Mouse (Mus musculus): Measurements from ENCODE around the gene Pak6.

Pak6 gene

DNA sequence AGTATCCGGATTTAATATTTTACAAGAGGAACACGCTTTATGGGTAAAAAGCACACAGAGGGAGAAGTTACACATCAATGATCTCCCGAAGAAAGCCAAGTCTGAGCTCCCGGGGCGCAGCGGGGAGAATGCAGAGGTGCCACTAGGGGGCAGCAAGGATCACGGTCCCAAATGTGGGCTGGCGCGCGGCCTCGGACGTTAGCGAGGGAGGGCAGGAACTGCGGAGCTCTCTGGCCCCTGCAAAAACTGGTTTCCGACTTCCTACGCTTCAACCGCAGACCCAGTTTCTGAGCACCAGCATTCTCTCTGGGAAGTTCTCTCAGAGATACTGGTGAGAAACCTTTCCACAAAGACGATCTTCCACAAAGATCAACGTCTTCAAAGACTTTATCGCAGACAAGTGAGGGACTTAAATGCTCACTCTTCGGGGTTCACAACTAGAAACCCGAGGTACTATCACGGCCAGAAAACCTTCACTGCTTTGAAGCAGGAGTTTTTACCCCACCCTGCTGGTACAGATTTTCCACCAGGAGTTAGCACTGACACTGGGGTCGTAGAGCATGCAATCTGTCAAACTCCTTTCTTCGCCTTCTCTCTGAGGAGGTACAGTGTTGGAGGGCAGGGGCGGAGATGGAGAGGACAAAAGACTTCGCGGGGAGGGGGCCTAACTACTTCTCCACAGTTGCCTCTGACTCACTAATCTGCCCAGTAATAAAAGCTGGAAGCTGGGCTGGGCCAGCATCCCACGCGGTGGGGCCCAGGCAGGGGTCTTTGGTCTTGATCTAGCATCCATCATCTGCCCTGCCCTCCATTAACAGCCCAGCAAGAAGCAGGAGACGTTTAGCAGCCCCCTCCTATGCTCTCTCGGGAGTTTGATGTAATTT lies 37.3 kb downstream of the Pak6 start:
- DNase-seq, result peak; percentile 83 to 87

DNA sequence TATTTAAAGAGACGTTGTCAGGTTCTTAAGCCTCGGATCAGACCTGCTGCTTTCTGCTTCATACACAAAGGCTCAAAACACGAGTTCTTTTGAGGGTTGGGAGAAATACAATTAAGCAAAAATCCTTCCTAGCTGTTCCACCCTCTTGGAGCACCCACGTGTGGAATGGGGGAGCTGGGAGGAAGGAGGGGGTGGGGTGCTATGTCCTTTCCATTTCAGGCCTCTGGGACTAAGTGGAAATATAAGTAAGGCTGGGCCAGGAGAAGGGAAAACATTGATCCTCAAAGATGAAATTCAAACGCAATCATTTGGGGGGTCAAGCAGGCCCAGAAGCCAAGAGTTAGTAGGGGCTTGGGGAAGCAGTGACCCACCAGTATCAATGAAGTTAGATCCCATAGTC lies 38.1 kb downstream of the Pak6 start:
- DNase-seq, result no peak

DNA sequence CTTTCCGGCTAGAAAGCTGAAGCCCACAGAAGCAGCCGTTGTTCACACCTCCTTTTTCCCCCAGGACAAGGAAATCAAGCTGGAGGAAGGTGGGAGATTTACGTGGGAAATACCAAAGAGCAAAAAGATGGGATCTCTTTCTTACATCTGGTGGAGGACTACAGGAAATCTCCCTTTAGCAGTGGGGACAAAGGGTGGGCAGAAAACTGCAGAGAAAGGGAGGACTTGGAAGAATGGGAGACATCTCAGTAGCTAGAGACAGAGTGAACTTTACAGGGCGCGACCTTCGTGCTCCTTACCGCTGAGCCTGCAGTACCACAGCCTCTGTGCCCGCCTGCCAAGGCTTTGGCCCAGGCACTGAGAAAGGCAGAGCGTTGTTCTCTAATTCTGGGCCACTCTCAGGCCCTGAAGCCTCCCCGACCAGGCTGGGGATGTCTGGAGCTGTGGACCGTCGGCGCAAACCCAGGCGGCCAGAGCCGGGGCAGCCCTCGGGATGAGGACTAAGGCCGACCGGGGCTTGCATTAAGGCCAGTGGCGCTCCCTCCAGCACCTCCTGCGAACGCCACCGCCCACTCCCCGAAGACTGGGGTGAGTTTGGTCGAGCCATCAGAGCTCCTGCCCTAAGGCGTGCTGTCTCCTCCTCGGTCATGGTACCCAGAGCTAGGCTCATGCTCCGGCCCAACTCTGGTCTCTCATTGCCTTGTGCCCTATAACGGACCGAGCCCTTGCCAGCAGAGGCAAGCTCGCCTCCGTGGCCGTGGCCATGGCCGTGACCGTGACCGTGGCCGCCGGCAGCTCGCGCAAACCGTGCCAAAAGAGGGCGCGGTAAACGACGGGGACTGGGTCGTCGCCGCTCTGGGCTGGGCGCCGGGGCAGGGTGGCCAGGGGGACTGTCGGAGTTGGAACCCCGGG lies 39.1 kb downstream of the Pak6 start:
- DNase-seq, result no peak

DNA sequence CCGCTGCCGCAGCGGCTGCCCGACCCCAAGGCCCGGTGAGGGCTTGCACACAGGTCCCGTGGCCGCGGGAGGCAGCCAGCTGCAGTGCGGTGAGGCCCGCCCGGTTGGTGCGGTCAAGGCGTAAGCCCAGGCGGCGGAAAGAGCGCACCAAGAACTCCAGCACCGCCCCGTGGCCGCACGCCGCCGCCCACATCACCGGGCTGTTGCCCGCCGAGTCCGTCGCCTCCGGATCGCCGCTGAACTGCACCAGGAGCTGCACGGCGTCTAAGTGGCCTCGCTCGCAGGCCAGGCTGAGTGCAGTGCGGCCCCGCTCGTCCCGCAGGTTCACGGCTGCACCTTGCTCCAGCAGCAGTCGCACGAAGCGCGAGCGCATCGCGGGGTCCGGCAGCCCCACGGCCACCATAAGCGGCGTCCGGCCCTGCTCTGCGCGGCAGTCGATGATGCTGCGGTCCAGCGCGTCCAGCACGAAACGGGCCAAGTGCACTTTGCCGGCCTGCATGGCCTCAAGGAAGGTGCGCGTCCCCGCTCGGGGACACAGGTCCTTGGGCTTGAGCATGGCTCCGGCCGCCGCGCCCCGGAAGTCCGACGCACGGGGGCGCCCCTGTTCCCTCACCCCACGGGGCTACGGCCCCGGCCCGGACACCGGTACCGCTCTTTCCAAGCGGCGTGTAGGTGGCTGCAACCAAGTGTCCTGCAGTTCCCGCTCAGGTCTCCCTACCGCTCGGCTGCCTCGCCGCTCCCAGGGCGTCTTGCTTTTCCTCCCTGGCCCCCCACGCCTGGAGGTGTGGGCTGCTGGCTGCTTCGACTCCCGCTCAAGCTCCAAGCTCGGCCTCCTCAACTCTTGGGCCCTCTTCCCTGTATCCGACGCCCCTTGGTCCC lies 40.0 kb downstream of the Pak6 start:
- DNase-seq, result peak; percentile 55 to 61

DNA sequence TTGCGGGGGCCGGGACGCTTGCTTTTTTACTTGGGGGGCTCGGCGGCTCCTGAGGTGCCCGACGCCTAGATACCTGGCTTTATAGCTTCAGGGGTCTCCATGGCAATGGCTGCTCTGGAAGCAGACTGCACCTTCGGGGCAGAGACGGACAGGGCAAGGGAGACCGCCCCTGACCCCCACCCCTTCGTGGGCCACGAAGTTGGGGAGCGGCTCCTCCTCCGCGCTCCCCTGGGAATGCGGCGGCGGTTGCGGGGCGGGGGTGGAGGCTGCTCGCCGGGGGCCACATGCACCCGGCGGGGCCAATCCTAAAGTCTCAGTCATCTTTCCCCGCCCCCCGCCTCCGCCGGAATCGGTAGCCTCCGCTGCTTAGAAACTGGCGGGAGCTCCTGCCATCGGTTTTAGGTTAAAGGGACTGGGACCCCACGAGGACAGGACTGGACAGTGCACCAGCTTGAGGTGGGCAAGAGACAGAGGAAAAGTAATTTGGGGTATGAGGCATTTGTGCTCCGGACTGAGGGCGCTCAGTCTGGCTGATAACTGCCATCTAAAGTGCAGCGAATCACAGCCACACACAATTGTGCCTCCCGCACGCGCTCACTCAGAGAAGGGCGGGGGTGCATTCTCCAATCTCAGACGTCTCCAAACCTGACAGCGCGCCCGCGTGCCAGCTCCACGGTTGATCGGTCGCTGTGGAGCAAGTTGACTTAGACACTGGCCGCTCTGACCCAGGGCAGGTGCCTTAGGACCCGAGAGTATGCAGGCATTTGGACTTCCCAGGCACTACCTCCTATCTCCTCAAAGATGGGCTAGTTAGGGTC lies 41.0 kb downstream of the Pak6 start, which contains the start of gene Ankrd63:
Ankrd63 (minus strand) TSS at position 51 of the 818 bp plus-strand sequence.
- DNase-seq, result peak in 1 of 2 experiments; percentile 50

DNA sequence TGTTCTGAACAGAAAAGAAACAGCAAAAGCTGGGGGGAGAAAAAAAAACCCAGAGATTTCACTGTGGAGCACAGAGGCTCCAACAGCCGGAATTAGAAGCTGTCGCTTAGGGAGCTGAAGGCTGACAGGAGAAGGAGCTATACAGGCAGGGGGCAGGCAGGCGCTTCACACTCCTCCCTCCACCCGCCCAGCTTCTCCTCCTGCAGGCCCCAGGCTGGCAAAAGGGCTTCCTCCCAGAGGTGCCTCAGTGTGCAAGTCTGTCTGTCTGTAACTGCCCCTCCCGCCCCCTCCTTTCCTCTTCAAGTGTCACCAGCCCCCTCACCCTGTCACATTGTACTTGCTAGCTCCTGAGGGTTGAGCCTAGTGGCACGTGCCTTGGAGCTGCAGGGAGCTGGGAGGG lies 43.3 kb downstream of the Pak6 start:
- no peak for DNase-seq

DNA sequence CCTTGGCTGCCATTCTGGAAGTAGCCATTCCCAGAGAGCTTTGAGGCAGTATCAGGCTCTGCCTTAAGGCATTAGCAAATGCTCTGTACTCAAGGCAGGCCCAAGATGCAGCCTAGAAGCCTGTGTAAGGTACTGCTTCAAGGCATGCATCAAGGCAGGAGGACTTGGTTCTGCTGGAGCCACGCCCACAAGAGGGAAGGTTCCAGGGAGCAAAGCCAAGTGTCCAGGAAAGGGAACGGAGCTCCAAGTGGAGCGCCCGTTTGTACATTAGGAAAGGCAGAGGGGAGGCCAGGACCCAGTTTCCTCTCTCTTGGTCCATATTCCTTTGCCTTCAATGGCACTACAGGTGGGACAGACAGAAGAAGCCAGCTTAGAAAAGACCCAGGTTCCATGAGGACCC lies 45.4 kb downstream of the Pak6 start:
- DNase-seq, result no peak

DNA sequence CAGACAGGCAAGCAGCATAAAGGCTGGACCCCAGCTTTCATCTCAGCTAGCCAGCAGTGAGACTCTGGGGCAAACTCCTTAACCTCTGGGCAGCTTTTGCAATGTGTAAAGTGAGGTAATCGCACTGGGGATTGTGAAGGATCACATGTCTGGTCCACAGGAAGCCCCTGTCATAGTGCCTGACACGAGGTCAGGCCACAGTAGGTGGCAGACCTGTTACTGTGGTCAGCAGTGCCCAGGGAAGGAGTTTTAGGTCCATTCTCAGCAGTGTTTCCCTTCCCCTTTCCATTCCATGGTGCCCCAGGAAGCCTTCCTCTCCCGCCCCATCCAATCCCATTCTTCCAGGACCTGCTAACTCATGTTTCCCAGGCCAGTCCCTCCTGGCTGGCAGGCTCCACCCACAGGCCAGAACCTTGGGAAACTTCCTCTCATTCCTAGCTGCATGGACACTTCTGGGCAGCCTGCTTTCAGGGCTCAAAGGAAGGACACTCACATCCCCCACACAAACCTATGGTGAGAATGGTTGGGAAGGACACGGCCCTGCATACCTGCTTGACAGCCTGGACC lies 46.6 kb downstream of the Pak6 start:
- no peak for DNase-seq

DNA sequence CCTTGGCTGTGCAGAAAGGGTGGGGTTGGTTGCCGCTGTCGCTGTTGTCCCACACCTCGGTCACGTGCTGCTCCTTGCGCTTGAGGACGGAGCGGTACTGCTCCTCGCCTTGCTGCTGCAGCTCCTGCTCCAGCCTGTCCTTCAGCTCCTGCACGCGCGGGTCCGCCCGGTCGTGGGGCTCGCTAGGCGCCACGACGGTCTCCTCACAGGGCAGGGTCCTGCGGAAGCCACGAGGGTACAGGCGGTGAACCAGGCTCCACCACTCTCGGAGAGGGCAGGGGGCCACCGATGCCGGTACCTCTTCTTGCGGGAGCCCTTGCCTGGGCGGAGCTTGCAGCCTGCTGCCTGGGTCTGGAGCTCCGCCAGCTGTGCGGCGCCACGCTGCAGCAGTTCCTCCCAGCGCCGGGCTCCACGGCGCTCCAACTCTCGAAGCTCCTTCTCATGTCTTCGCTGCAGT lies 48.0 kb downstream of the Pak6 start:
- DNase-seq, result peak in 1 of 2 experiments; percentile 43

DNA sequence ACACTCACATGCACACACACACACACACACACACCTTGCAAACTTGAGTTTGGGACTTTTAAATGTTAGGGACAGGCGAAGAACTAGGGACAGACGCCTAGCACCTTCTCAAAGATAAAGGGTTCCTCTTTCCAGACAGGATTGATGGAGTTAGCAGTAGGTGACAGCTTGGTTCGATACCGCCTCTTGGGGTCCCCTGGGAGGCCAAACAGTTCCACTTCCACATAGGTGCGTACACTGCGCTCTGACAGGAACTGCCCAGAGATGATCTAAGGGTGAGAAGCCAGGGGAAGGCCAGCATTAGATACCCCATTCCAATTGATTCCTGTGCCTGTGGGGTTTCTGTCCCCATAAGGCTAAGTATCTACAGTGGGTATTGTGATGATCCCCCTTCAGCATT lies 50.5 kb downstream of the Pak6 start:
- DNase-seq, result no peak

DNA sequence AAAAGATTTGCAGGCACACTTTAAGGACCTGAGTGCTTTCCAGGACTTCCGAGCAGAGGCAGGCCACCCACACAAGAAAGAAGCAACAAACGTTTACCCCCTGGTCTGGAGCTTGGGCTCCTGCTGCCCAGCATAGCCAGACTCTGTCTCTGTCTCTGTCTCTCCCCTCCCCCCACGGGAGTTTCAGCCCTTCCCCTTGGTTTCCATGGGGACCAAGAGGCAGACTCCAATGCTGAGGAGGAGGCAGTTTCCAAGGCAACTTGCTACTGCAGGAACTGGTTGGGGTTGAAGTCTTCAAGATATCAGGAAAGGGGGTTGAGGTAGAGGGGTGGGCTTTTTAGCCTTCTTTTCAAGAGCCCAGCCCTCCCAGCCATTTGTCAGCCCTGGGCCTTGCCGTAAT lies 51.1 kb downstream of the Pak6 start:
- no peak for DNase-seq

DNA sequence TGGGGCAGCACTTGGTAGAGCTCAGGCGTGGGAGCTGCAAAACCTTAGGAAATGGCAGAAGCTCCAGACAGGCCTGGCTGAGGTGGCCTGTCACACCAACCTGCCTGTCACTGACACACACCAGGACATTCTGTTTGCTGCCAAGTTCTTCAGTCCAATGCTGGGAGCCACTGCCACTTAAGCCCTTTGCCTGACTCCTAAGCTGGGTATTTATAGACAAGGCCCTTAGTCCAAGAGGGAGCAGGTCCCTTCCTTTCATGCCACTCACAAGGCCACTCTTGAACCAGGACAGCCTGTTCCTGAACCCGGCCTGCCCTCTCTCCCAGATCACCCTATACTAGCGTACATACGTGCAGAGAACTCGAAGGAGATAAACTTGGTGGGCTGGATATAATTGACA lies 53.6 kb downstream of the Pak6 start:
- DNase-seq, result peak in 1 of 2 experiments; percentile 2

DNA sequence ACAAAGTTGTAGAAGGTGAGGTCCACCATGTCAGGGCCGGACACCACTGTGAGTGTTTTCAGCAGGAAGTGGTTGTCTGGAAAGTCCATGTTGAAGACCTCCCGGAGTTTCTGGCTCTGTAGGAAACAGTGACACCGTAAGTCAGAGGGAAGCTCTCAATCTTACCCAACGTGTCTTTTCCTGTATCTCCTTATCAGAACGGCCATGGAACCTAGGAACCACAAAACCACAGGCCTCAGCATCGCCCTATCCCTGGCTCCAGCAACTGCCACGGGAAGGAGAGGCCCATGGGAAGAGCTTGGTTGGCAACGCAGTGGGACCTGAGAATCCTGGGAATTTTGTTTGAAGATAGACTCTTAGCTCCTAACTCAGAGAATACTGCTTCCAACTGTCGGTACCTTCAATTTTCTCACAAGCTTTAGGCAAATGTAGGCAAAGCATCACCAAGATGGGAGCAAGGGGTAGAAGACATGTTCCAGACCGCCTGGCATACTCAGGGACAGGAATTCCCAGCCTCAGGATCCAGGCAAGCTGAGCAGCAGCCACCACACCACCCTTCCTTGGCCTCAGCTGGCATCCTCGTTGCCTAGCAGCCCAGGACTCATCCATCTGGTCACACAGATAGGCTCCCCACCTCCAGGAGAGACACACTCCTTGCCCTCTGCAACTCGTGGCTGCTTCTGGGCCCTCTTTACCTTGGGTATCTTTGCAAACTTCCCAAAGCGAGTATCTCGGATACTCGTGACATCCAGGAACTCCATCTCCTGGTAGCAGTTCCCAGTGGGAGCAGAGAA lies 60.8 kb downstream of the Pak6 start:
- peak in 1 of 2 experiments; percentile 2 for DNase-seq

DNA sequence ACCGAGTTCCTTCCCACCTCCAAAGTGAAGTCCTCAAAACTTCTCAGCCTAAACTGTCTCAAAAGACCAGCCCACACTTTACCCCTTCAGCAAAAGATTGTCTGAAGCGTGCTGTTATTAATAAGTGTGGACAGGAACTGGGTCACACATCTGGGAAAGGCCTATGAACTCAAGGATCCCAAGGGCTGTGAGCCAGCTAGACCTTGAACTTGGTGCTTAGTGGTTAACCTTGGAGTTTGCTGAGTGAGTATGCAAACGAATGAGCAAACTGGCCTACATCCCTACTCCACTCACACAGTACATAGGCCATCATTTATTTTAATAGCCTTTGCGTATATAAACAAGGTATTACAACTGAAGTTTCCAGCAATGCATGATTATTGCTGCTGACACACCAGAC lies 62.4 kb downstream of the Pak6 start:
- DNase-seq, result no peak

DNA sequence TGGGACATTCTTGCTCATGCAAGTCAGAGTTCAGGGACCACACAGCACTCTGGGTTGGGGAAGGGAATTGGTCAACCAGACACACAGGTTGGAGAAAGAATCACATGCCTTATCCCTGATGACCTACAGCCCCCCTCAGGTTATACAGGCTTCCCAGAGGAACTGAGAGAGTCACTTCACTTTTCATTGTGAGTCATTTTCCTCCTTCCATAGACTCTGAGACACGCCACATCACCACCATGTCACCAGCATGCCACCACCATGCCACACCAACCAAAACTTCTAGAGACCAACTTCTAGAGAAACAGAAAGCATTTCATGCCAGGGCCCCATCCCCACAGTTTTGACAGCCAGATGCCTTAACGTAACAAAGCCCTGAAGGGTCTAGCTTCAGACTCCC lies 63.8 kb downstream of the Pak6 start:
- DNase-seq, result peak in 1 of 2 experiments; percentile 4

DNA sequence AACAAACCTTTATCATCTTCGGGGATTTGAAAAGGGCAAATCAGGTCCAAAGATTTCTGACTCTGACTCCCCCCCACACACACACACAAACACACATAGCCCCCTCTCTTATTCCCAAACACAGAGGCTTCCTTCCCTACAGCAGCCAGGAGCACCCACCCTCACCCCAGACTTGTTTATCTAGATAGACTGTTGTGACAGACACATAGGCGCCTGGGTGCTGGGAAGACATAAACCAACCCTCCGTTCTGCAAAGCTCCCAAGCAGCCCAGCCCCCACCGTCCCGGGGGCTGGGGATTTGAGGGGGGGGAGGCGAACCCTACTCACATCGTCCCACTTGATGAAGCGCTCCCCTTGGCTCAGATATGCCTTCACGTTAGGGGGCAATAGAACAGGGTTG lies 64.8 kb downstream of the Pak6 start:
- peak in 1 of 2 experiments; percentile 24 for DNase-seq

DNA sequence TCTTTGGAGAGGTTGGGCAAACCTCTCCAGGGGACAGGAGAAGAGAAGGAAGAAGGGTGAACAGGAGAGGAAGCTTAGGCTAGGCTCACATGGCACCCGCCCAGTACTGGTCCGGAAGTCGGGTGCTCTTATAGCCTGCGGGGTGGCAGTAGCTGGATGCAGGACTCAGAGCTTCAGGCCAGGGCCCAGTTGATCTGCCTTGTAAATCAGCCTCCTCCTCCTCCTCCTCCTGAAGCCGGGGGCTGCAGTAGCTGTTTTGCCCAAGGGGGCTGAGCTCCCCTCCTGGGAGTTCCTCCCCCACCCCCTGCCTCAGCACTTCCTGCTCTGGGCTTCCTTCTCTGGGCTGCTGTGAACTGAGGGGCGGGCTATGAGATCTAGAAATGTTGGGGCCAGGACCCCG lies 65.2 kb downstream of the Pak6 start, which contains the start of gene Plcb2:
Plcb2 (minus strand) TSS at position 102 of the 400 bp plus-strand sequence.
- DNase-seq, result peak in 1 of 2 experiments; percentile 52

DNA sequence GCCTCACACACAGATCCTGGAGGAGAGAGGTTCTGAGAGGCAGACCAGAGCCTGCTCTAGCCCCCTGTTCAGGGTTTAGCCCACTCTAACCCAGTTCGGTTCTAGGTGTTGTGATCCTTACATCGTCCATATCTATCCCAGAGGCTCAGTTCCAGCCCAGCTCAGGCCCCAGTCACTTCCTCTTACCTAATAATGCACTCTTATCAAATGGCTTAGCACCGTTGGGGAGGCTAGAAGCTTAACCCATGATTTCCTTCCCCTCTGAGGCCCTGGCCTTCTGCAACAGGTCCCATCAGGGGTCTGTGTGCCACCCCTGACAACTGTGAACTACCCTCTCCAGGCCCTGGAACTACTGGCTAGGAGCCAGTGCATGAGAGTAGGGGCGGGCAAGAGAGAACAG lies 66.1 kb downstream of the Pak6 start:
- DNase-seq, result peak in 1 of 2 experiments; percentile 6

DNA sequence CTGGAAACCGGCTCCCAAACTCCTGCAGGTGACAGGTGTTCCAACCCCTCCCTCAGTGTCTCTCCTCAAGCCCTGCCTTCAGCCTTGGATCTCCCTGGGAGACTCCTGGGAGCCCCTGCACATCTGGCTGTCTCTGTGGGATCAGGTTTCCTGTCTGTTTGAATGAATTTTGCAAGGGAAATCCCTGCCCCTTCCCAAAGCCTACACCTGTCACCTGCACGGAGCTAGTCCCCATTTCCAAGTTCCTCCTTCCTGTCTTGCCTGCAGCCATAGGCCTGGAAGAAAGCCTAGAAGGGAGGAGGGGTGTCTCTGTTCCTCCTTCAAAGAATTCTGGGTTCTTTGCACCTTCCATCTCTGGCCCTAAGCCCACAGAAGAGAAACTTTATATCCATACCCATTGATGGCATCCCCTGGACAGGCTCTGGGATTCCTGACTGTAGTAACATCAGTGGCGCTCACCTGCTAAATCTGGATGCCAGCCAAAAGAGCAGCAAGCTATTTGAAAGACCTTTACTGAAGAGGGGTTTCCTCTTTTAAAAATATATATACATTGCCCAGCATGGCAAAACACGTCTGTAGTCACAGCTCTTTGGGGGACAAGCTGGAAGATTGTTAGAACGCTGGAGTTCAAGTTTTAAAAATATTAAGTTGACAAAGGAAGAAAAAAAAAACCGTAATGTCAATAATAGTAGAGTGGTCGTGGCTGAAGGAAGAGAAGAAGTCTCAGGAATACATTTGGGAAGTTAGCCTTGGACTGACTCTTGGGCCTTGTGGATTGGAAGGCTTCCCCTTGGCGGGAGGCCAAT lies 66.9 kb downstream of the Pak6 start:
- peak in 1 of 2 experiments; percentile 2 for DNase-seq
